Mouse (Mus musculus) lung, postnatal 4 days (tissue): ENCODE results near the gene Klhdc3.
A peak's percentile ranks its signal among the peaks of the same experiment; 100 is the strongest.

Experiments used
- DNase-seq, 2 experiments: peaks; one replicate each; pipeline ENCODE4 v3.0.0; 2021

Klhdc3 gene

DNA sequence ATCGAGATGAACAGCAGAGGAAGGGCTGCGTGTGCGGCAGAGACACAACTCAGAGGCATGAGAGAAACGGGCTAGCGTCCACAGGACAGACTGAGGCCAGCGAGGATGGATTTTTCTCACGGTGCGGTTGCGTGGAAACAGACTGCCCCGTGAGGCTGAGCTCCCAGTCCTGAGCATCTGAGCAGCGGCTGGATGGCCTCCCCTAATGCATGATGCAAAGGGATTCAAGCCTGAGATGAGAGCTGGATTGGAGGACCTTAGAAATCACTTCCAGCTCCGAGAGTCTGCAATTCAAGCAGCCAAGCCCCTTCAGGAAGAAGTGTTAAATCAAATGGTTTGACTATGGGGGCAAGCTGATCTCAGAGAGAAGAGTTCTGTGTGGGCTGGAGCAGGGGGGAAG, 20.8 kb upstream of the Klhdc3 start:
- no peak for DNase-seq

DNA sequence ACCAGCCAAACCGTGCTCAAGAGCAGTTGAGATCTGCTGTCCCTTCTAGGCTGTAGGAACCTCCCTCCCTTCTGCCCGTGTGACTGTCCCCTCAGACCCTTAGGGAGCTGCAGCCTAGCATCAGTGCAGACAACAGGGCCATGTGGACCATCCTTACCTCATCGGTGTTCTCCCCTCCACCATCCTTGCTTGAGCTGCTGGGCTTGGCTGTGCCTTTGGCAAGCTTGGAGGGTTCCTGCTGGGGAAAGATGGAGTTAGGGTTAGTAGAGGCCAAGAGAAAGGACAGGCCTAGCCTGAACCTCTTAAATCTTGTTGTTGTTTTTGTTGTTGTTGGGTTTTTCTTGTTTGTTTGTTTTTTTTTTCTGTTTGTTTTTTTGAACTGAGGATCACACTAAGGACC, 19.2 kb upstream of the Klhdc3 start:
- no peak for DNase-seq

DNA sequence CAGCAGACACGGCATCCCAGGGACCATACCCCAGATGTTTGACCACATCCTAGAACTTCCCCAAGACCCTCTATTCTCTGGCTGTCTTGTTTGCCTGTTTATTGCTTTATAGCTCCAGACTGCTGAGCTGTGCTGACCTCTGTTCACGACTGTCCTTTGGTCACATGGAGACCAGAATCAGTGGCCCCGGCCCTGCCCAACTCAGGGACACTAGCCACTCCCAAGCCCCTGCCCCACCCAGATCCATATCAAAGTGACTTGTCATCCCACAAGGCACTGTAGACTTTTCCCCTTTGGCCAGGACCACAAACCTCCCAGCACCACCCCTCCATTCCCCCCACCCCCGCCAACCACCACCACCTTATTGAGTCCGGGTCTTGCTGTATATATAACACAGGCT, 18.5 kb upstream of the Klhdc3 start:
- DNase-seq = no peak

DNA sequence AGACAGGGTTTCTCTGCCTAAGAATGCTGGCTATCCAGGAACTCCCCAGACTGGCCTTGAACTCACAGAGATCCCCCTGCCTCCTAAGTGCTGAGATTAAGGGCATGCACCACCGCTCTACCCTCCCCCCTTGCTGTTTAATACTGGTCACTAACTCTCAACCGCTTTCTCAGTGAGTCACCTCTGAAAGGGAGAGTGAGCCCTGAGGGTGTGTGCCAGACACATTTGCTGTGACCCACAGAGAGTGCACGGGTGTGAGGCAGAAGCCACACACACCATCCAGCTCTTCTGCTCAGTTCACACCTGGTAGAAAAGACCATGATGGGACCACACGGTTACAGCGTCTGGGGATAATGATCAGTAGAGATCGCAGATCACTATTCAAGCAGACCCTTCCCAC, 17.8 kb upstream of the Klhdc3 start:
- DNase-seq = no peak

DNA sequence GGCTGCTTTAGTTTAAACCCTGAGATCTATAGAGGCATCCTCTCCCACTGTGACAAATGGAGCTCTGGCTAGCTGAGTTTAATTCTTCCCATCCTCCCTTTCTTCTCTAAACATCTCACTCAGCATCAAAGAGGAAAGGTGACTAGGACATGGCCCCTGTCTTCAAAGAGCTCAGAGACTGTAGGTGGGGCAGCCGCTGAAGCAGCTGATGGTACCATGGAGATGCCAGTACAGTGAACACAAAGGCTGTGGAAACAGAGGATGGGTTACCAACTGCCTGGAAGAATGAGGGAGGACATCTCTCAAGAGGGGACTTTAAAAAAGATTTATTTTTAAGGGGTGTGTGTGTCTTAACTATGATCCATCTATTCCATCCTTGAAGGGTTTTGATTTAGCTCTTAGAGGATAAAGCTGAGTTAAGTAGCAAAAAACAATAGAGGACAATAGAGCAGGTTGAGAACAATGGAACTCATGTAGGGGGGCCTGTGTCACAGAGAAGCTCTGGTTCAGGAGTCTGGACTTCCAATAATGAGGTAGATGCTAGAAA, 13.9 kb upstream of the Klhdc3 start:
- no peak for DNase-seq

DNA sequence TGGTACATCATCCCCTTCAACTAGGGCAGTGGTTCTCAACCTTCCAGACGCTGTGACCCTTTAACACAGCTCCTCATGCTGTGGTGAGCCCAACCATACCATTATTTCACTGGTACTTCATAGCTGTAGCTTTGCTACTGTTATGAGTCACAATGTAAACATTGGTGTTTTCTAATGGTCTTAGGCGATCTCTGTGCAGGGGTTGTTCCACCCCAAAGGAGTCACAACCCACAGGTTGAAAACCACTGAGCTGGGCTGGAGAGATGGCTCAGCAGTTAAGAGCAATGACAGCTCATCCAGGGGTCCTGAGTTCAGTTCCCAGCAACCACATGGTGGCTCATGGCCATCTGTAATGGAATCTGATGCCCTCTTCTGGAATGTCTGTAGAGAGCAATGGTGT, 10.7 kb upstream of the Klhdc3 start:
- DNase-seq = no peak

DNA sequence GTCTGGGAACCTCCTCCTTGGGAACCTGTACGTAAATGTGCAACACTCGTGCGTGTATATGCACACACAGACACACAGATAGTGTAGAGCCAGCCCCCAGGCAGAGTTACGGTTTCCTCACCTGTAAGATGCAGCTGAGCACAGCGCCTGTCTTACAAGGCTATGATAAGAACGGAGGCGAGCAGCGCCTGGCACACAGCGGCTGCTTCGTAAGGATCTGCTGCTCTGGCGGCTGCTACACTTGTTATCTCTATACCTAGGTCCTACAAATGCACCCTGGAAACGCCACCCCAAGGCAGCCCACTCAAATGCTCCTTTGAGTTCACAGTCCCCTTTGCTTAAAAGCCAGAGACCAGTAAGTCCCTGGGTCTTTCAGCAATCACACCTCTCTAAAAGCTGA, 10.0 kb upstream of the Klhdc3 start:
- DNase-seq = no peak

DNA sequence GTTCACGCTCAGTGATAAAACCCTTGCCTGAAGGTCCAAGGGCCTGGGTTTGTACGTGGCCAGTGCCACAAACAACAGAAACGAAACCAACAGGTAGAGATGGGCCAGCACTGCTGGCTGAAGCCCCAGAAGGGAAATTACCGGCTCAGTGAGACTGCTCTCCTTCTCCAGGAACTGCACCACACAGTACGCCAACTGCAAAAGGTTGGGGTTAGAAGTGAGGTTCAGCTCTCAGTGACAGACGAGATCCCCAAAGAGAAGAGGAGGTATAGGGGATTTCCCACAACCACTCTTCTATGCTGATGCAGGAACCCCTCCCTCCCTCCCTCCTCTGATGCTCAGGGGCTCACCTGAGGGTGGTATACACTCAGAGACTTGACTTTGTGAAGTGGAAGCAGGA, 5.2 kb upstream of the Klhdc3 start:
- DNase-seq = no peak

DNA sequence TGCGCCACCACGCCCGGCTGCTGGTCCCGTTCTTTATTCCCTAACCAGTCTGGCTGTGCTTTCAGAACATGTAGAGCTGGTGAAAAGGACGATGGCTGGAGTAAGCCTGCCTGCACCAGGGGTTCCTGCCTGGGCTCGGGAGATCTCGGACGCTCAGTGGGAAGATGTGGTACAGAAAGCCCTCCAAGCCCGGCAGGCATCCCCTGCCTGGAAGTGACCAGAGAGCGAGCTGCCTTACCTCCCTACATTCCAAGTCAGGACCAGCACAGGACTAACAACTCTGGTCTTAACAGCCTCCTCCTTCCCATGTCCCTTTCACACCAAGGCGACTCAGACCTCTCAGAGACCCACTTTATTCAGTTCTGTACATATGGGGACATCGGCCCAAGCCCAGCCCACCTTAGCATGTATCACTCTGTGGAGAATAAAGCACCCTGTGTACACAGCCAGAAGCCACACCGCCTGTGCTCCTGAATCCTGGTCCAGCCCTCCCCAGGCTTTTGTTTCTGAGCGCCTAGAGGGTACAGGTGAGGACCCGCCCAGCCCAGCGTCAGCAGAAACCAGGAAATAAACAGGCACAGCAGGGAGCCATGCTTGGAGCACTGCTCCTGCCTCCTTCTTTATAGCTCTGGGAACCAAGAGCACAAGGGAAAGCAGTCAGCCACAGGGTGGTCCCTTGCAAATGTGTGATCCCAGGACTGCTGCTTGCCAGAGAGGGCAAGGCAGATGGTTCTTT, 2.1 kb upstream of the Klhdc3 start:
- no peak for DNase-seq

DNA sequence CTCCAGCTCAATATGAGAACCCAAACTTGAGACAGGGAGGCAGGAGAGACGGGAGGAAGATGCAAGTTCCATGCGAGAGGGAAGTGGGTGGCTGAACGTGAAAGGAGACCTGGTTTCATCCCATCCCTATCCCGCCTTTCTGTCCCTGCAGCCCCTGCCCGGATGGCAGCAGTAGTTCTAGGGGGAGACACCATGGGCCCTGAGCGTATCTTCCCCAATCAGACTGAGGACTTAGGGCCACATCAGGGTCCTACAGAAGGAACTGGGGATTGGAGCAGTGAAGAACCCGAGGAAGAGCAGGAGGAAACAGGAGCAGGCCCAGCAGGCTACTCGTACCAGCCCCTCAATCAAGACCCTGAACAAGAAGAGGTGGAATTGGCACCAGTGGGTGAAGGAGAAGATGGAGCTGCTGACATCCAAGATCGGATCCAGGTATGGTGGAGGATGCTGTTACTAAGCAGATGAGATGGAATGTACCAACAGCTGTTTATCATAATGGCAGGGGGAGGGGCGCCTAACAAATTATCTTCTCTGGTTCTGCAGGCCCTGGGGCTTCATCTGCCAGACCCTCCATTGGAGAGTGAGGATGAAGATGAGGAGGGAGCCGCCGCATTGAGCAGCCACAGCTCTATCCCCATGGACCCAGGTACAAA, 878 bp upstream of the Klhdc3 start:
- peak in 1 of 2 experiments; percentile 33 for DNase-seq

DNA sequence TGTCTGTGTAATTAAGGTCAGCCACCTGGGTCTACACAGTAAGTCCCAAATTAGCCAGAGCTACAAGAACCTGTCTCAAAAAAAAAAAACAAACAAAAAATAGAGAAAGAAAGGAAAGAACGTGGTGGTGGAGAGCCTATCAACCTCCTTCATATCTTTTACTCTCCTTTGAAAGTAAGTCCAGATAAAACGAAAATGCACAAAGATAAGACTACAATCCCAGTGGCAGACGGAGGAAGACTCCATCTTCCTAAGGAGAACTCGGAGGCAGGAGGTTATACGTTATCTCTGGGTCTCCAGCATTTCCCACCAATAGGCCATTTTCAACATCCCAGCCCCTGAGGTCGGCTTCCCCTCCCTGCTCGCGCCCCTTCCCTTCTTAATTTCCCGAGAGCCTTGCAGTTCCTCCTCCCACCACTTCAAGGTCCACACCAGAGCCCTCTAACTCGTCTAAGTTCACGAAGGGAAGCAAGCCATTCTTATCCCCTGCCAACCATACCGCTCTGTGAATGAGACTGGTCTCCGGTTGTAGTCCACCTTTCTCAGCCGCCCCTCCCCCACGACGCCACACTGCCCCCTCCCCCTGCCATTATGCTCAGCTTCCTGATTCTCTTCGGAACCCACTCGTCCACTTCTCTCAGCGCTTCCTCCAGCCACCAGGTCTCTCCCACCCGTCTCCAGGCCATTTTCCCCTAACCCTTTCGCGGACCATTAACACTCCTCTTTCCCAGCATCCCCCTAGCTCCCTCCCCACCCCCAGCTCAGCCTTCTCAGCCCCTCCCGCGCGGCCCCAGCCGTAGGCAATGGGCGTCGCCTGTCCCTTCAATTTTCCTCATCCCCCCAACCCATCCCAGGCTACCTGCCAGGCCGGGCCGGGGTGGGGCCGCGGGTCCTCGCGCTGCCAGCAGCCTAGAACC, 613 bp downstream of the Klhdc3 start:
- DNase-seq = peak in 1 of 2 experiments; percentile 63

DNA sequence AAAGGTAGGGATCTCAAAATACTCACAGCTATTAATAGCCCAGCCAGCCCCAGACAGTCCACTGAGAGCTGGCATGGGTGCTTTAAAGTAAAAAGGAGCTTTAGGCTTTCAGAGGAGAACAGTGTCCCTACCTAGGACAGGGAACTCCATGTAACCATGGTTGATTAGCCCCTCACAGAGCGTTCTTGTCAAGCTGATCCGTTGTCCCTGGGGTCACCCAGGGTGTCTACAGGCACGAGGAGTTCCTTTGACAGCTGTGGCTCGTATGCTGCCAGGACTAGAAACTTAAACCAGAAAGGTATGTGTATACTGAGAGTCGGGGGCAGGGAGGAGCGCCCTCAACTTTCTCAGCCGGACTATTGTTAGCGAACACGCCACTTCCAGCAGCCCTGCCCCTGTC, 1.8 kb downstream of the Klhdc3 start:
- no peak for DNase-seq

DNA sequence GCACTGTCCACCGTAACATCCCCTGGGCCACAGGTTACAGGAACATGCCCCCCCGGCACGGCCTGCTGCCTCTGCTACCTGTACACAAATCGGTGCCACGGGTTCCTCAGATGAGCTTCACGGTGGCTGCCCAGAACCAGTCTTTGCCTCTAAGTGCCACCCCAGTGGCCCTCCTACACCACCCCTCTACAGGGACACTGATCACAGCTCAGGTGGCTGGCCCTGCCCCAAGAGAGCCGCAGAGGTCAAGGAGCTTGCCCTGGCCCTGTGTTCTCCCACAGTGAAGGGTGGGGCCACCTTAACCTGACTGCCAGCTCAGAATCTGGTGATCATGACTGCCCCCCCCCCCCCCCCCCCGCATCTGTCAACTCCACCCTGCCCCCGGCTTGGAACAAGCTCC, 2.3 kb downstream of the Klhdc3 start, which contains the start of gene Mea1:
TSS of gene Mea1 (plus strand) at position 378 of the 400 bp plus-strand sequence.
- DNase-seq = peak in 1 of 2 experiments; percentile 55

DNA sequence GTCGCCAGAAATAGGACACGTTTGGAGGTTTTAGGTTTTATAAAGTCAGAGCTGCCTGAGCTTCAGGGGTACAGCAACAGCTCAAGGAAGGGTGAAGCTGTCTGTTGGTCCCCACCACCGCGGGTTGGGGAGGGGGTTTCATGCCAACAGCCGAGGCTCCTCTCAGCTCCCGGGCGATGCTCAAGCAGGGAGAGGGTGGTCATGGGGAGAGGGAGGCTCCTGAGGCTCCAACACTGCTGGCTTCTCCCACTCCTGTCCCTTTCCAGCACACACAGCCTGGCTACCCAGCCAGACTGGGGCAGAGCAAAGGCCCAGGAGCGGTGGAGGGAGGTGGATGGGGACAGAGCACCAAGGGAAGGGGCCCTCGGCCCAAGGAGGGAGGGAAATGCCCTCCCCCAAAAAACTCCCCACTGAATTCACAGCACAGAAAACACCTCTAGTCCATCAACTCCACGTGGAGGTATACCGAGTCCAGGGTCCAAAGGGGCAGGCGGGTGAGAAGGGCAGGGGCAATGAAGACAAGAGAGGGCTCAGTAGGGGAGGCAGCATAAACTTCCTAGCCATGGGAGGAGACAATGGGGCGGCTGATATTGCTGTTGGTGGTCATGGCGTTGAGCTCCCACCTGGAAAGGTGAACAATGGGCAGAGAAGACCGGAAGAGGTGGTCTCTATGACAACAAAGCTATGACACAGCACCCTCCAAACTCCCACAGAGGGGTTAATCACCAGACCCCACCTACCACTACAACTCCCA, 6.0 kb downstream of the Klhdc3 start:
- no peak for DNase-seq

DNA sequence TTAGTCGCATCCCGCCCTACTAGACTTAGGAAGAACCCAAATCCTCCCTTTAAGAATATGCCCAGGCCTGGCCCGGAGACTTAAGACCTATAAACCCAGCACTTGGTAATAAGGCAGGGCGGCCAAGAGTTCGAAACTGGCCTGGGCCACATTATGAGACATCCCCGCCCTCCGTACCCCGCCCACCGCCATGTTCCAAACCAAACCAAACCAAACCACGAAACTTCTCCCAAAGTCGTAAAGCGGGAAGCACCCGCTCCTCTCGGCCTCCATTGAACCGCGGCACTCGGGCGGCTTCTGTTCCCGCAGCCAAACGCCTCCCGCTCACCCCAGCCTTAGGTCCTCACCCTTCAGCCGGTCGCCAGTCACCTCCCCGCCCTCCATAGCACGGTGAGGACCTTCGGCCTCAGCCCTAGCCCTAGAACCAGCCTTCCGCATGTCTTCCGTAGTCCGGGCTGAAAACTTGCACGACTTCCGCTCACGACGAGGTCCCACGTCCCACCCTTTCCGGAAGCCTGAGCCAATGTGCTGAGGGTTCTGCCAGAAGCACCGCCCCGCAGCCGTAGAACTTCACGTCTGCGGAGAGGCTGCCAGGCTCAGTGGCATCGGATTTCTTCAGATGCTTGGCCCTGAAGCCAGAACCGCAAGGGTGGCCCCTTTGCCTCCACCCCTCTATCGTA, 6.7 kb downstream of the Klhdc3 start, which contains the start of gene Rrp36:
TSS of gene Rrp36 (minus strand) at position 503 of the 680 bp plus-strand sequence.
- DNase-seq = peak; percentile 93 to 94

DNA sequence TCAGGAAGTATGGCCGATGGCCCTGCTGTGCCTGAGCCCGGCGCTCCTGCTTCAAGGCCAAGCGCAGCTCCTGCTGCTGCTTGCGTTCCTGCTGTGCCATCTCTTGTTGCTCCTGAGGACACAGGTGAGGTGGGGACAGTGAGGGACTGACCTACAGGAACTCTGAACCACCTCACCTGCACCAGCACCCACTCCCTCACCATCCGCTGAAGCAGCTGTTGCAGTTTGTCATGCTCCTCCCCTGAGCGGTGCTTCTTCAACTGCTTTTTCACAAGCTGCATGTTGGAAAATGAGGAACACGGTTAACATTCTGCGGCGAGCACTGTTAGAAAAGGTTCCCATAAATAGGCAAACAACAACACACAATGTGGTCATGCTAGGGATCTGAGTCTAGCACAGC, 10.8 kb downstream of the Klhdc3 start:
- DNase-seq = no peak

DNA sequence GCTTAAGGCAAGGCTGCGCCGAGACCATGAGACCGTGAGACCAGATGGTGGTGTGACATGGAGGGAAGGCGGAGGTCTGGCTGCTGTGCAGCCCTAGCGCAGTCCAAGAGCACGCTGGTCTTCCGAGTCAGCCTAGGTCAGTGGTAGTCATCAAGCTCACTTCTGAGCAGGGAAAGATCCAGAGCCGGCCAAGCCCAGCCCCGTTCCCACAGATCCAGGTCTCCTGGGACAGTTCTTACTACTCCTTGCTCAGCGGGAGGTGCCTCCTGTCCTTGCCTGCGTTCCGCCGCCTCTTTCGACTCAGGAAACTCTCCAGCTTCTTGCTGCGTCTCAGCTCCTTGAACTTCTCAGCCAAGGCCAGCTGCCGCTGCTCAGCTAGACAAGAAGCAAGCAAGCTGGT, 13.0 kb downstream of the Klhdc3 start:
- DNase-seq = no peak

DNA sequence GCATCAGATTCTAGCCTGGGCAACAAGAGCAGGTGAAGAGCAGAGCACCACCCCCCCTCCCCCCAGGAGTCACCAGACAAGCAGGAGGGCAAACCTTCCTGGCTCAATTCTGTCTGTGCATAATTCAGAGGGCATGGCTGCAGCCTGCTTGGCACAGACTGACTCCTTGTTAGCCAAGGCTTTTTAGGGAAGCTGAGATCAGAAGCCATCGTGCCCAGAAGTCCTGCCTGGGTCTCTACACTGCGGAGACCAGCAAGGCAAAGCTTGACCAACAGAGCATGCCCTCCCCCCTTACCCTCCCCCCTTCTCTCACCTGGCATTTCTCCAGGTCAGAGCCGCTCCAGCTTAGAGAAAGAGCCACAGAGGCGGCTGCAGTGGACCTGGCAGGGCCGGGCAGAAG, 18.0 kb downstream of the Klhdc3 start:
- DNase-seq = no peak

DNA sequence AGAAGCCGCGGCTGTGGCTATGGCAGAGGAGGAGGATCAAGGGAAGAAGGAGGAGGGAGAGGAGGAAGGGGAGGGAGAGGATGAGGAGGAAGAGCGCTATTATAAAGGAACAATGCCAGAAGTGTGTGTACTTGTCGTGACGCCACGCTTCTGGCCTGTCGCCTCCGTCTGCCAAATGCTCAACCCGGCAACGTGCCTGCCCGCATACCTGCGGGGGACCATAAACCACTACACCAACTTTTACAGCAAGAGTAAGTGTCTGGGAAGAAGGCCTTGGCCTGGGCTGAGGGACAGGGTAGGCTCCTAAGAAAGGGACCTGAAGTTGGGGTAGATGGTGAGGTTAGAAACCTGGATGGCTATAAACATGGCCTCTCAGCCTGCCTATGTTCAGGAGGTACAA, 18.7 kb downstream of the Klhdc3 start:
- DNase-seq = no peak

DNA sequence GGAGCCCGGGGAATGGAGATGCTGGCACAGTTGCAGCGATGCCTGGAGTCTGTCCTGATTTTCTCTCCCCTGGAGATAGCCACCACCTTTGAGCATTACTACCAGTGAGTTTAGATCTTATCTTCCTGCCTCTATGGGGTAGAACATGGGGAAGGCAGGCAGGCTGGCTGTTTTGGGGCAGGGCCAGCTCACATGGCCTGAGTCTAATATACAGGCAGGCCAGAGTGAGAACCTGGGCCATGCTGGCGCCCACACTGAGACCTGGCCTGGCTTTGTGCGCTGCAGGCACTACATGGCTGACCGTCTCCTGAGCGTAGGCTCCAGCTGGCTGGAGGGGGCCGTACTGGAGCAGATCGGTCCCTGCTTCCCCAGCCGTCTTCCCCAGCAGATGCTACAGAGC, 19.4 kb downstream of the Klhdc3 start:
- DNase-seq = no peak

DNA sequence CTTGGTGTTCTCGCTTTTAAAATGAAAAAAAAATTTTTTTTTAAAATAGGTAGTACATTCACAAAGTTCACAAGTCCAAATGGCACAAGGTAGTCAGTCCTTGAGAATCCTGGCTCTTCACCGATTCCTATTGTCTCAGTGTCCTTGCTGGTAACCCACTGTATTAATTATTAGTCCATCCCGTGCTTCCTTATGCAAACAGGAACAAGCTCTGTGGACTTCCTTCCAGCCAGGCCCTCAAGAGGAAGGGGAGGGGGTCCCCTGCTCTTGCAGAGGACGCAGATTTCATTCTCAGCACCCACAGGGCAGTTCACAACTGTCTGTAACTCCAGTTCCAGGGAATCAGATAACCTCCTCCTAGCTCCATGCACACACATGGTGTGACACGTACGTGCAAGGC, 24.7 kb downstream of the Klhdc3 start:
- no peak for DNase-seq
